Comparison of ENCODE assay signal across 20 mouse cellular contexts in genomic region chrX:141384632-141385031, GRCm38 (mm10).
DNase-seq lines count a peak whose midpoint lies in the region; ATAC-seq lines count a peak whose summit lies in the region.
"Had no signal": no experiment of that assay in that cellular context is flagged by ENCODE, and none has a peak within 500 bp of the region (broad histone marks: within the 10 kb centered on the region; RNA-seq: fewer than 3 reads in every experiment).

No protein-coding gene starts in this region.

- H3K4me1 ChIP-seq in hindbrain, embryonic 10.5 days (replicated peaks), result 0 out of 2 replicates have a peak, but pooled peaks cover 5% of the 10 kb centered on the region
- H3K4me1 ChIP-seq in hindbrain, embryonic 14.5 days (replicated peaks; ENCODE audit: control insufficient read depth, insufficient read depth, low read length), result no peaks in the 10 kb centered on the region
- H3K4me1 ChIP-seq in neural tube, embryonic 15.5 days, result no peaks in the 10 kb centered on the region
- no peaks in the 10 kb centered on the region for H3K4me1 ChIP-seq in neural tube, embryonic 12.5 days
- H3K4me1 ChIP-seq: embryonic facial prominence, embryonic 10.5 days had no signal

- peak; percentile 36 for DNase-seq in hindbrain, embryonic 10.5 days (ENCODE audit: low spot score)
- DNase-seq in hindbrain, embryonic 14.5 days (ENCODE audit: low spot score), result no peak
- DNase-seq in neural tube, embryonic 10.5 days (ENCODE audit: extremely low spot score, low spot score), result peak; percentile 24
- peak; percentile 9 for DNase-seq in embryo, embryonic 9.5 days (ENCODE audit: extremely low spot score)
- DNase-seq in frontal cortex, adult 2 months (ENCODE audit: extremely low spot score in 1 of 2, low spot score in 1 of 2), result no peak
- DNase-seq in kidney, adult 18-20 months, result no peak
- DNase-seq: adrenal gland, postnatal 10 days; cerebellum, adult 2 months; cerebellum, postnatal 25 days; gastrocnemius, postnatal 36 days; heart, postnatal 36 days; kidney, adult 8-10 months; kidney, postnatal 10 days; lung, postnatal 4 days; retina, postnatal 1 day had no signal

- ATAC-seq in hindbrain, embryonic 14.5 days (ENCODE audit: low FRiP score), result no peak
- ATAC-seq in neural tube, embryonic 15.5 days (ENCODE audit: low FRiP score), result no peak
- ATAC-seq in neural tube, embryonic 12.5 days (ENCODE audit: low FRiP score, low read depth), result peak; percentile 37; the same call in 1 of the 2 replicates
- ATAC-seq: inflammation-experienced regulatory T-cells, adult 6 months had no signal

- H3K9ac ChIP-seq in hindbrain, embryonic 14.5 days, result no peak overlapping the region
- H3K9ac ChIP-seq in neural tube, embryonic 15.5 days (replicated peaks), result no peak overlapping the region
- no peak overlapping the region for H3K9ac ChIP-seq in neural tube, embryonic 12.5 days
- H3K9ac ChIP-seq: heart, embryonic 15.5 days had no signal

- no peaks in the 10 kb centered on the region for H3K9me3 ChIP-seq in hindbrain, embryonic 10.5 days
- no peaks in the 10 kb centered on the region for H3K9me3 ChIP-seq in hindbrain, embryonic 14.5 days (ENCODE audit: control insufficient read depth, low read length)
- H3K9me3 ChIP-seq in neural tube, embryonic 15.5 days (replicated peaks), result no peaks in the 10 kb centered on the region
- no peaks in the 10 kb centered on the region for H3K9me3 ChIP-seq in neural tube, embryonic 12.5 days
- H3K9me3 ChIP-seq: embryonic facial prominence, embryonic 10.5 days; heart, embryonic 15.5 days had no signal

- H3K27ac ChIP-seq in hindbrain, embryonic 10.5 days, result peak overlapping the region; percentile 23; the same call in 1 of the 2 replicates
- H3K27ac ChIP-seq in hindbrain, embryonic 14.5 days, result no peak overlapping the region
- no peak overlapping the region for H3K27ac ChIP-seq in neural tube, embryonic 15.5 days (replicated peaks)
- H3K27ac ChIP-seq in neural tube, embryonic 12.5 days, result no peak overlapping the region
- H3K27ac ChIP-seq: embryonic facial prominence, embryonic 10.5 days; heart, embryonic 15.5 days had no signal

- H3K4me3 ChIP-seq in hindbrain, embryonic 10.5 days, result no peak overlapping the region
- H3K4me3 ChIP-seq in hindbrain, embryonic 14.5 days (replicated peaks; ENCODE audit: low read length), result no peak overlapping the region
- no peak overlapping the region for H3K4me3 ChIP-seq in neural tube, embryonic 15.5 days (replicated peaks)
- H3K4me3 ChIP-seq in neural tube, embryonic 12.5 days, result no peak overlapping the region
- H3K4me3 ChIP-seq: embryonic facial prominence, embryonic 10.5 days; heart, embryonic 15.5 days had no signal

- H3K27me3 ChIP-seq in hindbrain, embryonic 10.5 days (ENCODE audit: insufficient read depth, poor library complexity, severe bottlenecking), result peaks cover 58% of the 10 kb centered on the region
- H3K27me3 ChIP-seq in hindbrain, embryonic 14.5 days (ENCODE audit: control insufficient read depth, insufficient read depth, low read length), result peaks cover 17% of the 10 kb centered on the region; the same call in 1 of the 2 replicates
- H3K27me3 ChIP-seq in neural tube, embryonic 15.5 days (replicated peaks), result peaks cover 6% of the 10 kb centered on the region; the same call in 1 of the 2 replicates
- no peaks in the 10 kb centered on the region for H3K27me3 ChIP-seq in neural tube, embryonic 12.5 days (replicated peaks)
- H3K27me3 ChIP-seq: heart, embryonic 15.5 days had no signal

- H3K4me2 ChIP-seq in hindbrain, embryonic 14.5 days (replicated peaks), result no peak overlapping the region
- H3K4me2 ChIP-seq in neural tube, embryonic 15.5 days, result no peak overlapping the region
- no peak overlapping the region for H3K4me2 ChIP-seq in neural tube, embryonic 12.5 days (replicated peaks)
- H3K4me2 ChIP-seq: heart, embryonic 15.5 days had no signal

- WGBS in hindbrain, embryonic 10.5 days, result 43% methylated on average over 2 of the region's 2 CpGs
- WGBS in hindbrain, embryonic 14.5 days, result 28% methylated on average over 2 of the region's 2 CpGs
- WGBS in neural tube, embryonic 15.5 days, result 26% methylated on average over 2 of the region's 2 CpGs
- WGBS in neural tube, embryonic 12.5 days, result 34% methylated on average over 2 of the region's 2 CpGs

- no peaks in the 10 kb centered on the region for H3K36me3 ChIP-seq in hindbrain, embryonic 10.5 days
- H3K36me3 ChIP-seq in hindbrain, embryonic 14.5 days (replicated peaks; ENCODE audit: control insufficient read depth, insufficient read depth), result no peaks in the 10 kb centered on the region
- no peaks in the 10 kb centered on the region for H3K36me3 ChIP-seq in neural tube, embryonic 15.5 days
- no peaks in the 10 kb centered on the region for H3K36me3 ChIP-seq in neural tube, embryonic 12.5 days
- H3K36me3 ChIP-seq: embryonic facial prominence, embryonic 10.5 days; heart, embryonic 15.5 days had no signal

Comparison
In these comparisons a context has a peak if more than half of its experiments do, and no peak if none do; other contexts are left out.
1. DNase-seq: peak in hindbrain, embryonic 10.5 days (single experiment), neural tube, embryonic 10.5 days (single experiment) and embryo, embryonic 9.5 days (single experiment); none in hindbrain, embryonic 14.5 days (single experiment), frontal cortex, adult 2 months (0 of 2) and kidney, adult 18-20 months (single experiment).